ENCODE assay signal across 8 mouse cellular contexts in genomic region chr2:104002711-104003413, GRCm38 (mm10). TPM values are rescaled to one million over a fixed set of nuclear protein-coding genes. Genes with fewer than 3 reads are reported as not detected.
DNase-seq lines count a peak whose midpoint lies in the region; TF ChIP-seq lines count a peak whose summit lies in the region.

No protein-coding gene starts in this region.

- H3K27me3 ChIP-seq in E14TG2a.4 (ENCODE audit: insufficient read depth, low read length), result peaks cover 17% of the 10 kb centered on the region
- no peaks in the 10 kb centered on the region; the same call in 1 of the 2 replicates for H3K27me3 ChIP-seq in small intestine, adult 2 months (ENCODE audit: control insufficient read depth, insufficient read depth, low read length)

- H3K27ac ChIP-seq in small intestine, adult 2 months (ENCODE audit: insufficient read depth, low read depth, low read length), result no peak overlapping the region

- peaks cover 22% of the 10 kb centered on the region for H3K4me1 ChIP-seq in E14TG2a.4 (replicated peaks; ENCODE audit: low read depth, low read length)
- no peaks in the 10 kb centered on the region for H3K4me1 ChIP-seq in small intestine, adult 2 months (ENCODE audit: control insufficient read depth, insufficient read depth, insufficient read length, low read length)

- no peak for TF ChIP-seq POLR2A in small intestine, adult 2 months (IDR thresholded peaks at IDR 0.05; ENCODE audit: low read depth, low read length)

- peak overlapping the region; percentile 37 for H3K4me3 ChIP-seq in E14TG2a.4 (replicated peaks; ENCODE audit: low read length)
- no peak overlapping the region for H3K4me3 ChIP-seq in small intestine, adult 2 months (ENCODE audit: low read depth, low read length)

- WGBS in small intestine, adult 2 months, result 33% methylated on average over 16 of the region's 16 CpGs

- peak; percentile 71 for TF ChIP-seq CTCF in E14TG2a.4 (conservative IDR thresholded peaks at IDR 0.05; ENCODE audit: low read length)
- TF ChIP-seq CTCF in small intestine, adult 2 months (IDR thresholded peaks at IDR 0.05; ENCODE audit: extremely low read depth, insufficient read length, insufficient replicate concordance, low read depth, low read length), result peak; percentile 46; the same call in 1 of the 2 replicates

- no peaks in the 10 kb centered on the region for H3K36me3 ChIP-seq in E14TG2a.4 (ENCODE audit: insufficient read depth, low read length)
- no peaks in the 10 kb centered on the region for H3K36me3 ChIP-seq in small intestine, adult 2 months (ENCODE audit: control insufficient read depth, insufficient read depth, low read length)

- peak; percentile 52 to 72 for DNase-seq in adrenal gland, adult (ENCODE audit: inconsistent age in 2 of 2, low spot score in 1 of 2)
- no peak for DNase-seq in adrenal gland, adult 8-10 months
- peak; percentile 40 to 47 for DNase-seq in cerebellum, adult 18-20 months
- peak; percentile 52 for DNase-seq in forelimb bud, embryonic 11.5 days (ENCODE audit: low read depth, low spot score)
- peak; percentile 59 to 74 for DNase-seq in layer of hippocampus, postnatal 14 days (ENCODE audit: low spot score in 2 of 2)
- peak; percentile 36 to 62 for DNase-seq in lung, postnatal 4 days

- H3K9me3 ChIP-seq in E14TG2a.4 (ENCODE audit: low read length), result no peaks in the 10 kb centered on the region

RNA-seq across cellular contexts. Expression of gene Fbxo3, which starts 24.7 kb away (rescaled TPM):
- 10 to 100 TPM; 88.1 to 93.9 (median 93.1) TPM for total RNA-seq in adrenal gland, adult 8-10 months (2022)
- total RNA-seq in layer of hippocampus, postnatal 14 days (2021), result 10 to 100 TPM; 43.2 to 48.3 TPM
- polyA plus RNA-seq in small intestine, adult 2 months (2012; rRNA removed), result 4.6 and 6.9 TPM in 2 replicates

RNA-seq across cellular contexts. Expression of gene 4931422A03Rik, which starts 25.3 kb away (rescaled TPM):
- not detected for total RNA-seq in adrenal gland, adult 8-10 months (2022)
- not detected for total RNA-seq in layer of hippocampus, postnatal 14 days (2021)
- not detected in 2 replicates for polyA plus RNA-seq in small intestine, adult 2 months (2012; rRNA removed)

RNA-seq across cellular contexts. Expression of gene Lmo2, which starts 45.1 kb away (rescaled TPM):
- total RNA-seq in adrenal gland, adult 8-10 months (2022), result 10 to 100 TPM; 21.2 to 41.8 (median 31.3) TPM
- total RNA-seq in layer of hippocampus, postnatal 14 days (2021), result 10 to 100 TPM; 19.8 to 25.5 TPM
- polyA plus RNA-seq in small intestine, adult 2 months (2012; rRNA removed), result 7.5 and 13.1 TPM in 2 replicates
